Mouse (Mus musculus): ENCODE measurements at regions not wholly inside any gene's neighbourhood (a gene's known extent, or its start where the extent isn't known, plus 50 kb on each side); places are given as distances from the start of the nearest gene placed in this dataset.

DNA sequence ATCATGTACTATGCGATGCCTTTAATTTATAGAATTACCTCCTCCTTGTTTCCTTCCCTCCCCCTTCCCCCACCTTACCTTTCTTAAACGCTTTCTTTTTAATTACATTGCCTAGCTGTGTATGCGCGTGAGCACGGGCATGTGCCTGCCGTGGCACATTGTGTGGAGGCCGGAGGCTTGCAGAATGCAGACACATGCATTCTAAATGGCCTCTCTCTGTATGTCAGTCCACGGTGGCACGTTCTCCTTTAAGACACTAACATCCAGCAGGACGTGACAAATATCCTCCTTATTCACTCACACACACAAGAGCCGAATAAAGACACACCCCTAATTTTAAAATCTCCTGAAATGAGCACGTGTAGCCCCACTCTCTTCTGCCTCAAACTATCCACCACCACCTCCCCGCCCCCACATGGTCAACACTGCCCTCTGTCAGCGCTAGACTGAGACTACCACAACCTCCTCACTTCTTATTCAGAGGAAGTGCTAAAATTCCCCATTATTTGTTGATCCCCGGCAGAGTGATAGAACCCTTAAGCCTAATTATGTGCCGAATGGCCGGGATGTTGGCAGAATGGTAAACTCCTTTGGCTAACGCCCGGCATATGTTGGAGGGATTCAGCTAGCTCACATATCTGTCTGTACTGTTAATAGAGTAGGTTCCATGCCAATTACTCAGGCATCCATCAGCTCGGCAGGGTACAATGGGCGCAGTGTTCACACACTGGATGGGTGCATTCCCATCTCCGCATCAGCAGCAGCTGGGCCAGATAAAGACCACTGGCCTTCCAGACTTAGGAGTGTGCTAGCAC is 70.5 kb upstream of the Zfp217 start:
- peak; percentile 31 for DNase-seq

- no peak for DNase-seq
Observed at GRCm38 (mm10) chr2:170216311-170216710, 68.4 kb upstream of the Zfp217 start.

GRCm38 (mm10) chr2:170209121-170209520 is 61.2 kb upstream of the Zfp217 start:
- DNase-seq, result peak; percentile 91

DNA sequence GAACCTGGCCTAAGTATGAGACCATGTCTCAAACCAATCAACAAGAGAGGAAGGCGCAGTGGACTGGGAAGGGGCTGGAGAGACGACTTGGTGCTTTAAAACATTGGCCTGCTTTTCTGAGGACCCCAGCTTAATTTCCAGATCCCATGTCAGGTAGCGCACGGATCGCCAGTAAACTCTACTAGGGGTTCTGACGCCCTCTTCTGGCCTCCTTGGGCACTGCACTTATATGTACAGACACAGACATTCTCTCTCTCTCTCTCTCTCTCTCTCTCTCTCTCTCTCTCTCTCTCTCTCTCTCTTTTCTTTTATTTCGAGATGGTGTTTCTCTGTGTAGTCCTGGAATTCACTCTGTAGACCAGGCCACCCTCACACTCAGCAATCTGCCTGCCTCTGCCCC is 60.0 kb upstream of the Zfp217 start:
- DNase-seq, result no peak

DNA sequence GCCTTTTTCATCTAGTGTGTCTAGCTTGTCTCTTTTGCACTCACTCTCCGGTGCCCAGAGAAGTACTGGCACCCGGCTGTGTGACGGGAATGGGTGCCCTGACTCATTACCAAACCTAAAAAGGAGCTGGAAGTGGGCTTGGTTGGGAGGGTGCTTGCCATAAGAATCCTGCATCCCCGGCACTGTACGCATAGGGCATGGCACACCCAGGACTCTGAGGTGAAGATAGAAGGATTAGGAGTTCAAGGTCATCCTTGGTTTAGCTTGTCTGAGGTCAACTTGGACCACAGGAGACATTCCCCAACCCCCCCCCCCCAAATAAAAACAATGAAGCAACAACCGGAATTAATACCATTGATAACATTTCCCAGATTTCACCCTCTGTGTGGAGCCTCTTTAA is 59.5 kb upstream of the Zfp217 start:
- no peak for DNase-seq

DNA sequence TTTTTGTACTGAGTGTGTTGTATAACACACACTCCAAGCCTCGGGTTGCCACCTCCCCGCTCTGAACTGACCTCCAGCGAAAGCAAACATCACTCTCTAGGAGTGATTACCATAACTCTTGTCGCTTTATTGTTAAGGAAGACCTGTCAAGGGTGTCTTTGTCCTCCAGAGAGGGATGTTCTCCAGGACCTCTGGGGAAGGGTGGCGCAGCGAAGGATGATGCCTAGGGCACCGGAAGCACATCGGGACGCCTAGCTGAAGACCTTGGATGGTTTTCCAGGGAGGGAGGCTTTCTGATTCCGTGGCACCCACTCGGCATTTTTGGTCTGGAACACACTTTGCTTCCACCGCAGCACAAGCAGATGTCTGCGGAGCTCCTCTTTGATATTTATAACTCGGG is 59.0 kb upstream of the Zfp217 start:
- no peak for DNase-seq

DNA sequence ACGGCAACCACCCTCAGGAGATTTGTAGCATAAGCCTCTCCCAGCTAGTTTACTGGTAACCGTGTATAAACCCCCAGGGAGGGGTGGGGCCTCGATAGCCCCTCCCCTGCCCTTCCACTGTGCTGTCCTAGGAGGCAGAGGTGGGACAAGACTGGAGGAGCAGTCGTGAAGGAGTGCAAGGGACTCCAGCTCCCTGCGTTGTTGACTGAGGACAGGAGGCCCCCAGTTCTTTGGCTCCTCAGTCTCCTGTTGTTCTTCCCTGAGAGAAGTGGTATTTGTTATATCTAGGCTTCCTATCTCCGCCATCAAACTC is 58.5 kb upstream of the Zfp217 start:
- no peak for DNase-seq

DNA sequence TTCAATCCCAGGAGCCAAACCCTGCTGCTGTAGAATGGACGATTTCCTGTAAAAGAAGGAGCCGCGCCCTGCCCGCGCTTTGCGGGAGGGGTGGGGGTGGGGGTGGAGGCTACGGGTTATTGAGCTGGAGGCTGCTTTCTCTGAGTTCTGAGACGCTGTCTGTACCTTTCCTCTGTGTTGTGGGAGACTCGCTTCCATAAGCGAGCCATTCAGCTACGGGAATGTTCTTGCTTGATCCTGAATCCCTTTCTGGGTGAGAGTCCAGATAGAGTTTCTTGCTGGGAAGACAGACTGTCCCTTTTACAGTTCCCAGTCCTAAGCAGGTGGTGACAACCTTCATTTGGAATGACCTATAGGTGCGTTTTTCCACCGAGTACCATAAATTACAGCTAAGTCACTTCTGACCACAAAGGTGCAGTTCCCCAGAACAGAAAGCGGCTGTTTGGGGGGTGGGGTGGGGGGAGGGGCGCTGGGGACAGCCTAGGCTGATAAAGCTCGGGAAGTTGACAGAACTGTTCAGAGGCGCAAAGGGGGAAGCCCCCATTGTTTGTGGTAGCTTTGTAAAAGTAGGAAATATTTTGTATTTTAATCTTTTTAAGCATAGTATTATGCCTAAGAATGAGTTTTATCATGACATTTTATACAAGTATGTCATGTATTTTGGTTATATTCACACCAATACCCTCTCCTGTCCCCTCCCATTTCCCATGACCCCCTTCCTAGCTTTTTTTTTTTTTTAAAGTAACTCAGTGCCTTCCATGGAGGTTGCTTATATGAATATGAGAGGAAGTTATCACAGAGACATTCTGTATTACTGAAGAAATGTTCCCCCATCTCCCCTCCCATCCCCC is 57.9 kb upstream of the Zfp217 start:
- DNase-seq, result no peak

DNA sequence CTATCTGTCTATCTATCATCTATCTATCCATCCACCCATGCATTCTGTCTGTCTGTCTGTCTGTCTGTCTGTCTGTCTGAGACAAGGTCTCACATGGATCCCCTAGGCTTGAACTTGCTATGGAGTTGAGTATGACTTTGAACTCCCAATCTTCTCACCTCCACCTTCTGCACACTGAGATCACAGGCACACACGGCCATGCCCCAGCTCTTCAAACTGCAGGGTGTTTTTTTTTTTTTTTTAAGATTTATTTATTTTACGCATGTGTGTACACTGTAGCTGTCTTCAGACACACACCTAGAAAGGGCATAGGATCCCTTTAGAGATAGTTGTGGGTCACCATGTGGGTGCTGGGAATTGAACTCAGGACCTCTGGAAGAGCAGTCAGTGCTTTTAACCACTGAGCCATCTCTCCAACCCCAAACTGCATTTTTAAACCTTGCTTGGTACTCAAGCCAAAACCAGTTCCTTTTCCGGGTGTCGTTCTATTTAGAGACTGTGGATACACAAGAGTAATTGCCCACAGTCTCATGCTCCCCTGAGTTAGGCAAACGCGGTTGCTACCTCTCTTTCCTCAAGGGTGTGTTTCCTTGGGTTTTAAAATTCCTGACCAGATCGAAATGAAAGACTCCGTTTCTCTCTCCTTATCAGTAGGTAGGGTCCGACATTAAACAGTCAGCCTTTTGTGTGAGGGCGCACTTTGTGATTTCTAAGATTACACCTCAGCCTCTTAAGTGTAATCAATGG is 57.0 kb upstream of the Zfp217 start:
- DNase-seq, result no peak

- DNase-seq, result no peak
Observed at GRCm38 (mm10) chr2:170203496-170203895, 55.6 kb upstream of the Zfp217 start.

DNA sequence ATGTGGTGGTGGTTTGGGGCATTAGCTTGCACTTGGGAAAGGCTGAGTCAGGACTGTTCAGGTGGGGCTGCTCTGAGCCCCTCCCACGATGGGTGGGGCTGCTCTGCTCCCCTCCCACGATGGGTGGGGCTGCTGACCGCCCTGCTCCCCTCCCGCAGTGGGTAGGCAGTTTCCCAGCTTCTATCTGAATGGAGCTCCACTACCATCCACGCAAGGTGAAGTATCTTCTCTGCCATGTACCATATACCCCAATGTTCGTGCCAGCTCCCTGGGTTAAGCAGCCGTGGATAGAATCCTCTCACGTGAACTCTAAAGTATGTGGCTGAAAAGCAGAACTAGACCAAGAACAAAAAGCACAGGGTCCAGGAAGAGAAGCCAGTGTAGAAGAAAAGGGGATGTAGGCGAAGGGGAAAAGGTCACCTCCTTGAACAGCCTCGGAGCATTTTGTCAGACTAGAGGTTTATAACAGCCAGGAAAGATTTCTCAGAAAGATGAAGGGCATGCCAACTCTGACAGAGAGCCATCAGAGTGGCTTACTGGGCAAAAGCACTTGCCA is 54.0 kb upstream of the Zfp217 start:
- DNase-seq, result no peak
